23 mouse cellular contexts compared by ENCODE assay signal in genomic region chr4:150092583-150092902, GRCm38 (mm10). TPM values are rescaled to one million over a fixed set of nuclear protein-coding genes. Genes with fewer than 3 reads are reported as not detected.
DNase-seq lines count a peak whose midpoint lies in the region; ATAC-seq and TF ChIP-seq lines count a peak whose summit lies in the region.
"Had no signal": no experiment of that assay in that cellular context is flagged by ENCODE, and none has a peak within 500 bp of the region (broad histone marks: within the 10 kb centered on the region; RNA-seq: fewer than 3 reads in every experiment).

No protein-coding gene starts in this region.

- H3K79me2 ChIP-seq in MEL (ENCODE audit: control insufficient read depth, insufficient read depth, low read length, poor library complexity): no peaks in the 10 kb centered on the region

- no peak for DNase-seq in hindbrain, embryonic 10.5 days (ENCODE audit: low spot score)
- DNase-seq in retina, postnatal 1 day: peak; percentile 35
- no peak for DNase-seq in retina, embryonic 14.5 days (ENCODE audit: low spot score)
- DNase-seq in MEL (ENCODE audit: low read depth, low spot score): no peak
- DNase-seq in cerebellum, adult 2 months: no peak
- DNase-seq in limb, embryonic 10.5 days (ENCODE audit: low spot score): no peak
- DNase-seq: cerebellum, adult 11-12 months; gastrocnemius, postnatal 14 days; right cerebral cortex, postnatal 14 days had no signal

- no peak overlapping the region for H3K9ac ChIP-seq in hindbrain, embryonic 16.5 days (ENCODE audit: low read depth, low read length)
- no peak overlapping the region for H3K9ac ChIP-seq in MEL (ENCODE audit: control insufficient read depth, low read depth, low read length, poor library complexity, severe bottlenecking)
- H3K9ac ChIP-seq: hindbrain, embryonic 15.5 days; limb, embryonic 12.5 days had no signal

- no peak overlapping the region for H3K4me2 ChIP-seq in hindbrain, embryonic 16.5 days (ENCODE audit: low read length)
- H3K4me2 ChIP-seq: heart, embryonic 11.5 days; hindbrain, embryonic 15.5 days; limb, embryonic 12.5 days had no signal

- TF ChIP-seq RAD21 in MEL (IDR thresholded peaks at IDR 0.05; ENCODE audit: low read depth, low read length): no peak

- peaks cover 67% of the 10 kb centered on the region for H3K27me3 ChIP-seq in hindbrain, embryonic 10.5 days (ENCODE audit: insufficient read depth, poor library complexity, severe bottlenecking)
- H3K27me3 ChIP-seq in hindbrain, embryonic 16.5 days (replicated peaks; ENCODE audit: control insufficient read depth, insufficient read depth, low read length): no peaks in the 10 kb centered on the region; the same call in 1 of the 2 replicates
- no peaks in the 10 kb centered on the region for H3K27me3 ChIP-seq in MEL (ENCODE audit: control insufficient read depth in 1 of 2, insufficient read depth in 2 of 2, low read length in 2 of 2)
- no peaks in the 10 kb centered on the region for H3K27me3 ChIP-seq in cerebellum, adult 2 months (ENCODE audit: control insufficient read depth, insufficient read depth, low read length)
- H3K27me3 ChIP-seq in limb, embryonic 10.5 days (ENCODE audit: low read depth, poor library complexity, severe bottlenecking): peaks cover 71% of the 10 kb centered on the region

- no peak for TF ChIP-seq POLR2A in MEL (IDR thresholded peaks at IDR 0.05; ENCODE audit: control insufficient read depth in 1 of 2, insufficient read depth in 1 of 2, low read depth in 1 of 2, low read length in 2 of 2, poor library complexity in 1 of 2)
- TF ChIP-seq POLR2A in cerebellum, adult 2 months (IDR thresholded peaks at IDR 0.05; ENCODE audit: borderline replicate concordance, insufficient read depth, low read length): no peak

- TF ChIP-seq CTCF in MEL (IDR thresholded peaks at IDR 0.05 in 2 of 3, conservative IDR thresholded peaks at IDR 0.05 in 1 of 3; ENCODE audit: control insufficient read depth in 1 of 3, insufficient read depth in 1 of 3, low read depth in 2 of 3, low read length in 3 of 3, poor library complexity in 1 of 3, severe bottlenecking in 1 of 3): peak in 1 of 3 experiments; percentile 44; a peak in 2 of 6 replicates
- TF ChIP-seq CTCF in cerebellum, adult 2 months (IDR thresholded peaks at IDR 0.05; ENCODE audit: borderline replicate concordance, insufficient read depth, low read depth, low read length): no peak

- H3K36me3 ChIP-seq in hindbrain, embryonic 10.5 days: no peaks in the 10 kb centered on the region
- no peaks in the 10 kb centered on the region for H3K36me3 ChIP-seq in hindbrain, embryonic 16.5 days (ENCODE audit: control insufficient read depth, insufficient read depth, low read length)
- H3K36me3 ChIP-seq in MEL (ENCODE audit: control insufficient read depth in 1 of 2, insufficient read depth in 2 of 2, low read length in 2 of 2): 0 out of 4 replicates have a peak, but pooled peaks cover 0 to 2% of the 10 kb centered on the region in 2 experiments
- no peaks in the 10 kb centered on the region for H3K36me3 ChIP-seq in limb, embryonic 10.5 days
- H3K36me3 ChIP-seq: hindbrain, embryonic 15.5 days; limb, embryonic 12.5 days; midbrain, embryonic 10.5 days had no signal

- 55% methylated on average over 3 of the region's 3 CpGs for whole genome bisulfite sequencing in hindbrain, embryonic 10.5 days
- WGBS in hindbrain, embryonic 16.5 days: 65% methylated on average over 3 of the region's 3 CpGs
- WGBS in cerebellum, adult 2 months: 54% methylated on average over 3 of the region's 3 CpGs
- 58% methylated on average over 3 of the region's 3 CpGs for WGBS in limb, embryonic 10.5 days

- no peak for TF ChIP-seq EP300 in MEL (IDR thresholded peaks at IDR 0.05; ENCODE audit: low read depth in 1 of 2, low read length in 2 of 2)

- peaks cover 50% of the 10 kb centered on the region for H3K4me1 ChIP-seq in hindbrain, embryonic 10.5 days (replicated peaks)
- peaks cover 7% of the 10 kb centered on the region for H3K4me1 ChIP-seq in hindbrain, embryonic 16.5 days (ENCODE audit: control insufficient read depth, insufficient read depth, low read depth, low read length)
- H3K4me1 ChIP-seq in MEL (ENCODE audit: control insufficient read depth in 1 of 2, insufficient read depth in 2 of 2, low read length in 2 of 2): peaks cover 0 to 2% of the 10 kb centered on the region in 2 experiments; a peak in 1 of 4 replicates
- peaks cover 13% of the 10 kb centered on the region for H3K4me1 ChIP-seq in cerebellum, adult 2 months (ENCODE audit: control insufficient read depth, insufficient read depth, low read length)
- H3K4me1 ChIP-seq in limb, embryonic 10.5 days: peaks cover 26% of the 10 kb centered on the region

- 0 out of 2 replicates have a peak overlapping the region, but pooled peaks have one; percentile 84 for H3K27ac ChIP-seq in hindbrain, embryonic 10.5 days
- no peak overlapping the region for H3K27ac ChIP-seq in hindbrain, embryonic 16.5 days (ENCODE audit: low read depth, low read length)
- no peak overlapping the region for H3K27ac ChIP-seq in MEL (ENCODE audit: control insufficient read depth, low read depth, low read length)
- H3K27ac ChIP-seq in cerebellum, adult 2 months (ENCODE audit: insufficient read depth, low read length): no peak overlapping the region
- H3K27ac ChIP-seq in limb, embryonic 10.5 days: no peak overlapping the region
- H3K27ac ChIP-seq: hindbrain, embryonic 15.5 days; limb, embryonic 12.5 days; midbrain, embryonic 10.5 days had no signal

- H3K9me3 ChIP-seq in hindbrain, embryonic 10.5 days: no peaks in the 10 kb centered on the region
- H3K9me3 ChIP-seq in hindbrain, embryonic 16.5 days (ENCODE audit: control insufficient read depth, low read length): no peaks in the 10 kb centered on the region
- no peaks in the 10 kb centered on the region for H3K9me3 ChIP-seq in MEL (replicated peaks; ENCODE audit: insufficient read depth, low read length)
- H3K9me3 ChIP-seq in limb, embryonic 10.5 days (replicated peaks): no peaks in the 10 kb centered on the region
- H3K9me3 ChIP-seq: hindbrain, embryonic 15.5 days; limb, embryonic 12.5 days; midbrain, embryonic 10.5 days had no signal

- H3K4me3 ChIP-seq in hindbrain, embryonic 10.5 days: no peak overlapping the region
- H3K4me3 ChIP-seq in hindbrain, embryonic 16.5 days (ENCODE audit: low read length): no peak overlapping the region
- H3K4me3 ChIP-seq in MEL (ENCODE audit: control insufficient read depth in 1 of 2, insufficient read depth in 1 of 2, low read depth in 2 of 2, low read length in 2 of 2): no peak overlapping the region
- no peak overlapping the region for H3K4me3 ChIP-seq in cerebellum, adult 2 months (replicated peaks; ENCODE audit: insufficient read depth, low read depth, low read length)
- H3K4me3 ChIP-seq in limb, embryonic 10.5 days: no peak overlapping the region
- H3K4me3 ChIP-seq: hindbrain, embryonic 15.5 days; limb, embryonic 12.5 days; midbrain, embryonic 10.5 days had no signal

- ATAC-seq in hindbrain, embryonic 16.5 days: no peak
- ATAC-seq in megakaryocyte, adult 5-6 weeks (ENCODE audit: poor library complexity, severe bottlenecking): peak; percentile 28; the same call in 1 of the 2 replicates

TF ChIP-seq in MEL, 35 proteins besides CTCF, POLR2A, EP300 and RAD21:
- TF ChIP-seq MAX (IDR thresholded peaks at IDR 0.05; ENCODE audit: low read length) (no peak), MAZ (IDR thresholded peaks at IDR 0.05; ENCODE audit: low read depth, low read length) (0 out of 2 replicates have a peak, but pooled peaks have one; percentile 16), ETS1 (IDR thresholded peaks at IDR 0.05; ENCODE audit: low read depth, low read length) (no peak), POLR2AphosphoS2 (IDR thresholded peaks at IDR 0.05; ENCODE audit: low read length) (no peak)

RNA-seq across cellular contexts. Expression of gene Gpr157, which starts 5.4 kb away (rescaled TPM):
- polyA plus RNA-seq in hindbrain, embryonic 10.5 days (2016; fragmentation: Nextera tagmentation; extraction: Ambion mirVana): 0.59 and 0.81 TPM in 2 replicates
- polyA plus RNA-seq in hindbrain, embryonic 16.5 days (2015; fragmentation: Nextera tagmentation; extraction: Ambion mirVana): 0.50 and 0.54 TPM in 2 replicates
- 0.19 and 0.20 TPM in 2 replicates for total RNA-seq in MEL (2012; rRNA removed)
- polyA plus RNA-seq in MEL (2012; ENCODE audit: insufficient read depth in 1 of 2, insufficient read length in 2 of 2, low read depth in 1 of 2, low replicate concordance in 2 of 2, missing spikeins in 1 of 2): under 1 TPM in 1 of 2 experiments, not detected in 1; 0.88 TPM
- total RNA-seq in megakaryocyte, adult 5-6 weeks (2015): 1.0 and 1.9 TPM in 2 replicates
- 1.6 and 2.6 TPM in 2 replicates for total RNA-seq in megakaryocyte, adult 5-6 weeks (2017)
- 2.9 and 3.1 TPM in 2 replicates for polyA plus RNA-seq in cerebellum, adult 2 months (2012; rRNA removed)
- polyA plus RNA-seq in limb, embryonic 10.5 days (2016; fragmentation: Nextera tagmentation; extraction: Ambion mirVana): 0.28 and 0.75 TPM in 2 replicates

RNA-seq across cellular contexts. Expression of gene Slc2a5, which starts 26.5 kb away (rescaled TPM):
- polyA plus RNA-seq in hindbrain, embryonic 10.5 days (2016; fragmentation: Nextera tagmentation; extraction: Ambion mirVana): 1.1 and 2.0 TPM in 2 replicates
- polyA plus RNA-seq in hindbrain, embryonic 16.5 days (2015; fragmentation: Nextera tagmentation; extraction: Ambion mirVana): 2.8 and 3.0 TPM in 2 replicates
- total RNA-seq in MEL (2012; rRNA removed): 0.58 and 0.65 TPM in 2 replicates
- 1 to 10 TPM in 1 of 2 experiments, not detected in 1; 4.9 TPM for polyA plus RNA-seq in MEL (2012; ENCODE audit: insufficient read depth in 1 of 2, insufficient read length in 2 of 2, low read depth in 1 of 2, low replicate concordance in 2 of 2, missing spikeins in 1 of 2)
- not detected in 2 replicates for total RNA-seq in megakaryocyte, adult 5-6 weeks (2015)
- total RNA-seq in megakaryocyte, adult 5-6 weeks (2017): 0.11 TPM in 1 of 2 replicates, not detected in the other
- polyA plus RNA-seq in cerebellum, adult 2 months (2012; rRNA removed): 1.7 and 2.2 TPM in 2 replicates
- polyA plus RNA-seq in limb, embryonic 10.5 days (2016; fragmentation: Nextera tagmentation; extraction: Ambion mirVana): 0.98 and 1.1 TPM in 2 replicates
- polyA plus RNA-seq: C2C12 had no signal

RNA-seq across cellular contexts. Expression of gene Slc2a7, which starts 56.2 kb away (rescaled TPM):
- not detected in 2 replicates for polyA plus RNA-seq in hindbrain, embryonic 10.5 days (2016; fragmentation: Nextera tagmentation; extraction: Ambion mirVana)
- polyA plus RNA-seq in hindbrain, embryonic 16.5 days (2015; fragmentation: Nextera tagmentation; extraction: Ambion mirVana): not detected in 2 replicates
- not detected in 2 replicates for total RNA-seq in MEL (2012; rRNA removed)
- polyA plus RNA-seq in MEL (2012; ENCODE audit: insufficient read depth in 1 of 2, insufficient read length in 2 of 2, low read depth in 1 of 2, low replicate concordance in 2 of 2, missing spikeins in 1 of 2): under 1 TPM in 1 of 2 experiments, not detected in 1; 0.06 TPM
- not detected in 2 replicates for total RNA-seq in megakaryocyte, adult 5-6 weeks (2015)
- total RNA-seq in megakaryocyte, adult 5-6 weeks (2017): not detected in 2 replicates
- polyA plus RNA-seq in cerebellum, adult 2 months (2012; rRNA removed): not detected in 2 replicates
- not detected in 2 replicates for polyA plus RNA-seq in limb, embryonic 10.5 days (2016; fragmentation: Nextera tagmentation; extraction: Ambion mirVana)
- total RNA-seq: adrenal gland, adult 18-20 months; gastrocnemius, postnatal 14 days; heart, postnatal 25 days; left cerebral cortex, adult 8-10 months had no signal
- polyA plus RNA-seq: brain, embryonic 14.5 days; C2C12; embryonic facial prominence, embryonic 14.5 days; heart, embryonic 11.5 days; hindbrain, embryonic 15.5 days; limb, embryonic 12.5 days; midbrain, embryonic 10.5 days; neural tube, embryonic 11.5 days; spleen, adult 2 months had no signal
